Mouse (Mus musculus): ENCODE results near the gene Tbc1d22b.

- TF ChIP-seq POLR2A (IDR thresholded peaks at IDR 0.05; ENCODE audit: control insufficient read depth, extremely low read depth, insufficient read depth, low read length, poor library complexity) (no peak), CTCF (IDR thresholded peaks at IDR 0.05; ENCODE audit: borderline replicate concordance, control insufficient read depth, extremely low read depth, insufficient read depth, low read length, poor library complexity) (no peak)
Observed at GRCm38 (mm10) chr17:29589221-29589898, 39.8 kb downstream of the Tbc1d22b start.

All from thymus, adult 2 months (tissue).